Mouse (Mus musculus) kidney, adult 2 months (tissue): ENCODE results near the gene Spen.

Experiments used
- CTCF ChIP-seq: fragments of 200-500 bp; conservative IDR thresholded peaks from 2 replicates; pipeline ENCODE4 v1.5.1; 2011; ENCODE audit warnings: low read depth, mild to moderate bottlenecking, control low read depth, low read length, moderate library complexity, mixed read lengths; ENCODE audit not compliant: insufficient read depth, insufficient read length
- POLR2A ChIP-seq: fragments of 200-500 bp; IDR thresholded peaks from one replicate; pipeline ENCODE4 v1.6.1; 2011; ENCODE audit warnings: low read depth, low read length, control low read depth

DNA sequence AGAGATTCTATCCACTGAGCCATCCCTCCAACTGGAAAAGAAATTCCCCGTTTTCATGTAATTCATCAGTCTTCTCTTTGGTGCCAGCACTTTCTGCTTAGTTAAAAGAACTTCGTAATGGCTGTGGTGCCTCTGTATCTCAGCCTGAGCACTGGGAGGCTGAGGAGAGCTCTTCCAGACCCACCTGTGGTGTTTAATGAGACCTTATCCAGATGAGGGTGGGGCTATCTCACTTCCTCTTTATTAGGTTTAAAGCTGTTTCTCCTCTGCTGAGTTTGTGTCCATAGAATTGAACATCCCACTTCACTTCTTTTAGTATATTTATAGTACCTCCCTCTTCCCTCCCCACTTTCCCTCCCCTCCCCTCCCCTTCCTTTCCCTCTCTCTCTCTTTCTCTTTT lies 87.1 kb downstream of the Spen start:
- TF ChIP-seq CTCF: no peak
- TF ChIP-seq POLR2A: no peak
